Mouse (Mus musculus) lung, embryonic 14.5 days (tissue): ENCODE data around the gene Tmem56. TPM values are rescaled to one million over a fixed set of nuclear protein-coding genes. Genes with fewer than 3 reads are reported as not detected.

ENCODE experiments used
- ATAC-seq: fragments of 200-750 bp; cut with Nextera tagmentation; 2 replicates; pipeline ENCODE4 v1.8.0; 2017; ENCODE audit warnings: mild to moderate bottlenecking, moderate TSS enrichment, moderate library complexity; ENCODE audit not compliant: insufficient read depth
- DNase-seq: peaks from one replicate; pipeline ENCODE4 v3.0.0-alpha.2; 2015
- H3K27ac ChIP-seq: fragments of 300-500 bp; sonication (generic); 2 replicates; pipeline ENCODE4 v1.5.1; 2014; ENCODE audit warnings: low read depth, mild to moderate bottlenecking, moderate library complexity
- H3K27me3 ChIP-seq: fragments of 300-500 bp; sonication (generic); 2 replicates; pipeline ENCODE4 v1.6.1; 2014; ENCODE audit warnings: low read length, control low read depth; ENCODE audit not compliant: insufficient read depth
- H3K36me3 ChIP-seq: fragments of 300-500 bp; sonication (generic); 2 replicates; pipeline ENCODE4 v1.6.1; 2014; ENCODE audit warnings: control low read depth; ENCODE audit not compliant: insufficient read depth
- H3K4me1 ChIP-seq: fragments of 300-500 bp; sonication (generic); 2 replicates; pipeline ENCODE4 v1.6.1; 2014; ENCODE audit warnings: antibody characterized with exemption, control low read depth; ENCODE audit not compliant: insufficient read depth
- H3K4me2 ChIP-seq: fragments of 300-500 bp; sonication (generic); 2 replicates; pipeline ENCODE4 v1.6.1; 2014; ENCODE audit warnings: mild to moderate bottlenecking
- H3K4me3 ChIP-seq: fragments of 300-500 bp; sonication (generic); 2 replicates; pipeline ENCODE4 v1.5.1; 2014; ENCODE audit warnings: low read depth, low read length
- H3K9ac ChIP-seq: fragments of 300-500 bp; sonication (generic); 2 replicates; pipeline ENCODE4 v1.6.1; 2014
- H3K9me3 ChIP-seq: fragments of 300-500 bp; sonication (generic); 2 replicates; pipeline ENCODE4 v1.6.1; 2016; ENCODE audit warnings: low read depth, low read length, control low read depth
- CTCF ChIP-seq: IDR thresholded peaks from 2 replicates; pipeline ENCODE4 v1.5.1; 2016; ENCODE audit warnings: antibody characterized with exemption, low read depth
- WGBS: fragments of 180-500 bp; shearing (Covaris S2); extraction: QIAGEN DNeasy Blood & Tissue Kit; methylation state at CpG from one replicate; pipeline ENCODE4 v1.1.7; 2014; 5-methylcytosine and 5-hydroxymethylcytosine counted together
- polyA plus RNA-seq: library from polyadenylated mRNA; unstranded; fragments of >200 nt; fragmentation: Nextera tagmentation; extraction: Ambion mirVana; gene quantifications from 2 replicates; pipeline ENCODE4 v1.2.1, GENCODE M21; 2014

Gene Tmem56
- polyA plus RNA-seq, 1 experiment from 2014 or later, result 0.34 TPM

DNA sequence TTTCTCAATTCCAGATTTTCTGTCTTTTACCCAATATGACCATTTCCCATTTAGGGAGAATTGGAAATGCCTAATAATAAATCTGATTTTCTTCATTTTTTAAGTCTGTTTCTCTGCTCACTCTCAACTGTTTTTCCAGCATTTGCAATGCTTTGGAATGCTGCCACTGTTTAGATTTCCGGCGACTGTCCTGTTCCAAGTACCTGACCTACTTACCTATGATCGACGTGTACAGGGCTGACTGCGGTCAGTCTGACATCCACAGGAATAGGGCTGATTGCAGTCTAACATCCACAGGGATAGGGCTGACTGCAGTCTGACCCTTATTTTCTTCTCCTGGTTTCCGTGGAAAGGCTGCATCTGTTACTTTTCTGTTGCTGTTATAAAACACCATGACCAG, 2.3 kb upstream of the Tmem56 start:
- TF ChIP-seq CTCF, result no peak
- H3K4me2 ChIP-seq, result no peak overlapping the region
- H3K4me3 ChIP-seq, result no peak overlapping the region
- no peaks in the 10 kb centered on the region for H3K4me1 ChIP-seq
- no peak for ATAC-seq
- no peak overlapping the region for H3K27ac ChIP-seq
- DNase-seq, result no peak
- no peak overlapping the region for H3K9ac ChIP-seq
- no peaks in the 10 kb centered on the region for H3K9me3 ChIP-seq
- H3K27me3 ChIP-seq, result no peaks in the 10 kb centered on the region
- WGBS, result 88% methylated on average over 6 of the region's 6 CpGs
- H3K36me3 ChIP-seq, result no peaks in the 10 kb centered on the region

GRCm38 (mm10) chr3:121279679-121280078, 3.2 kb downstream of the Tmem56 start:
- Histone ChIP-seq H3K36me3 (no peaks in the 10 kb centered on the region), H3K27ac (no peak overlapping the region), H3K4me2 (no peak overlapping the region), H3K4me3 (no peak overlapping the region), H3K9ac (no peak overlapping the region), H3K27me3 (no peaks in the 10 kb centered on the region), H3K9me3 (no peaks in the 10 kb centered on the region), H3K4me1 (0 out of 2 replicates have a peak, but pooled peaks cover 5% of the 10 kb centered on the region)
- DNase-seq, result no peak
- no peak for ATAC-seq
- TF ChIP-seq CTCF, result no peak
- WGBS, result 83% methylated on average over 14 of the region's 14 CpGs

- H3K27ac ChIP-seq, result no peak overlapping the region
- peak; percentile 15 for DNase-seq
- no peak overlapping the region for H3K4me2 ChIP-seq
- no peak overlapping the region for H3K4me3 ChIP-seq
- H3K9ac ChIP-seq, result no peak overlapping the region
- no peak for TF ChIP-seq CTCF
- ATAC-seq, result no peak
- 0 out of 2 replicates have a peak, but pooled peaks cover 5% of the 10 kb centered on the region for H3K4me1 ChIP-seq
- H3K9me3 ChIP-seq, result no peaks in the 10 kb centered on the region
- whole genome bisulfite sequencing, result 72% methylated on average over 4 of the region's 4 CpGs
- H3K27me3 ChIP-seq, result no peaks in the 10 kb centered on the region
- H3K36me3 ChIP-seq, result no peaks in the 10 kb centered on the region
Measured at GRCm38 (mm10) chr3:121277557-121277956, 5.3 kb downstream of the Tmem56 start.

DNA sequence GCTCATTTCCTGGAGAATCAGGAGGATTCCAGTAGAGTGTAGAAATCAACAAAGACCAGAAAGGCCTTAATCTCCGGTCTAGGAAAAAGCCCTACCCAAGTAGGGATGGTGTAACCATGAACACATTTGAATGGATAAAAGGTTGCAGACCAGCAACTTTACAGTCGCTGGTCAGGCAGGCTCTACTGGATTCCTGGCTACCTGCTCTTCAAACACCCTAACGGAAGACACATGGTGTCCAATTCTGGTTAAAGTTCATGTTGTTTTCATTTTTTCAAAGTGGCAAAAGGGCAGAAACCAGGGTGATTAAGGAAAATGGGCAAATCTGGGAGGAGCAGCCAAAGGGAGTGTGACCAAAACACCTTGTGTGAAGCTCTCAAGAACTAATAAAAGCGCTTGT, 5.9 kb downstream of the Tmem56 start:
- TF ChIP-seq CTCF, result no peak
- ATAC-seq (no peak), DNase-seq (no peak)
- Histone ChIP-seq H3K4me1 (0 out of 2 replicates have a peak, but pooled peaks cover 5% of the 10 kb centered on the region), H3K9me3 (no peaks in the 10 kb centered on the region), H3K27ac (no peak overlapping the region), H3K27me3 (no peaks in the 10 kb centered on the region), H3K4me2 (no peak overlapping the region), H3K36me3 (no peaks in the 10 kb centered on the region), H3K9ac (no peak overlapping the region), H3K4me3 (no peak overlapping the region)
- WGBS, result 66% methylated on average over 4 of the region's 4 CpGs

GRCm38 (mm10) chr3:121274010-121274409, 8.9 kb downstream of the Tmem56 start:
- DNase-seq (no peak), ATAC-seq (no peak)
- no peak for TF ChIP-seq CTCF
- no peaks in the 10 kb centered on the region for H3K27me3 ChIP-seq
- 84% methylated on average over 2 of the region's 2 CpGs for WGBS
- H3K27ac ChIP-seq, result no peak overlapping the region
- no peak overlapping the region for H3K4me2 ChIP-seq
- H3K9ac ChIP-seq, result no peak overlapping the region
- no peak overlapping the region for H3K4me3 ChIP-seq
- no peaks in the 10 kb centered on the region for H3K36me3 ChIP-seq
- H3K9me3 ChIP-seq, result no peaks in the 10 kb centered on the region
- H3K4me1 ChIP-seq, result 0 out of 2 replicates have a peak, but pooled peaks cover 5% of the 10 kb centered on the region

- 65% methylated on average over 2 of the region's 2 CpGs for WGBS
- DNase-seq (no peak), ATAC-seq (no peak)
- H3K36me3 ChIP-seq, result no peaks in the 10 kb centered on the region
- no peaks in the 10 kb centered on the region for H3K27me3 ChIP-seq
- no peak overlapping the region for H3K9ac ChIP-seq
- H3K9me3 ChIP-seq, result no peaks in the 10 kb centered on the region
- H3K27ac ChIP-seq, result no peak overlapping the region
- no peak for TF ChIP-seq CTCF
- no peak overlapping the region for H3K4me2 ChIP-seq
- no peak overlapping the region for H3K4me3 ChIP-seq
- H3K4me1 ChIP-seq, result 0 out of 2 replicates have a peak, but pooled peaks cover 5% of the 10 kb centered on the region
Measured at GRCm38 (mm10) chr3:121272577-121272976, 10.3 kb downstream of the Tmem56 start.

DNA sequence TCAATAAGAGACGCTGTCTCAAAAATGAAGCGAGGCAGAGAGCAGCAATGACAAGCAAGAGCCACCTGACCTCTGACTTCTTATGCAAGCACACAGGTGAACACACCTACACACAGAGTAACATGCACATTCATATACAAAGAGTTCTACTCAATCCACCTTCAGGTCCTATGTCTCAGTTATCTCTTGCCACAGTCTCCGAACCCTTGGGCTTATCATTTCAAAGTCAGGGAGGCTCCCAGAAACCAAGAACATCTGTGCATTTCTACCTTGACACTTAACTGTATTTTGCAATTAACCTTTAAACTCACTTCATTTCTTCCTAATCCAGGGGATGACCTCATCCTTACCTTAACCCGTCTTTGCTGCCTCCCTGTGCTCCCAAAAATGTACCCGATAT, 15.6 kb downstream of the Tmem56 start:
- 68% methylated on average over 5 of the region's 5 CpGs for WGBS
- ATAC-seq, result no peak
- H3K9me3 ChIP-seq, result no peaks in the 10 kb centered on the region
- TF ChIP-seq CTCF, result no peak
- H3K27me3 ChIP-seq, result peaks cover 24% of the 10 kb centered on the region
- no peak overlapping the region for H3K9ac ChIP-seq
- no peak overlapping the region for H3K4me2 ChIP-seq
- no peak overlapping the region for H3K27ac ChIP-seq
- no peak for DNase-seq
- no peaks in the 10 kb centered on the region for H3K36me3 ChIP-seq
- no peak overlapping the region for H3K4me3 ChIP-seq
- H3K4me1 ChIP-seq, result no peaks in the 10 kb centered on the region

- no peaks in the 10 kb centered on the region for H3K4me1 ChIP-seq
- WGBS, result 62% methylated on average over 6 of the region's 6 CpGs
- no peaks in the 10 kb centered on the region for H3K9me3 ChIP-seq
- ATAC-seq, result no peak
- H3K9ac ChIP-seq, result no peak overlapping the region
- H3K4me2 ChIP-seq, result no peak overlapping the region
- no peak for DNase-seq
- TF ChIP-seq CTCF, result no peak
- no peak overlapping the region for H3K27ac ChIP-seq
- H3K4me3 ChIP-seq, result no peak overlapping the region
- no peaks in the 10 kb centered on the region for H3K36me3 ChIP-seq
- H3K27me3 ChIP-seq, result peaks cover 54% of the 10 kb centered on the region
Measured at GRCm38 (mm10) chr3:121264242-121264641, 18.7 kb downstream of the Tmem56 start.
